Mouse (Mus musculus): Measurements from ENCODE around the gene Nfic. TPM values are rescaled to one million over a fixed set of nuclear protein-coding genes. Genes with fewer than 3 reads are reported as not detected.

Nfic gene
- polyA plus RNA-seq, 1 experiment from 2014 or later: 16.3 TPM

DNA sequence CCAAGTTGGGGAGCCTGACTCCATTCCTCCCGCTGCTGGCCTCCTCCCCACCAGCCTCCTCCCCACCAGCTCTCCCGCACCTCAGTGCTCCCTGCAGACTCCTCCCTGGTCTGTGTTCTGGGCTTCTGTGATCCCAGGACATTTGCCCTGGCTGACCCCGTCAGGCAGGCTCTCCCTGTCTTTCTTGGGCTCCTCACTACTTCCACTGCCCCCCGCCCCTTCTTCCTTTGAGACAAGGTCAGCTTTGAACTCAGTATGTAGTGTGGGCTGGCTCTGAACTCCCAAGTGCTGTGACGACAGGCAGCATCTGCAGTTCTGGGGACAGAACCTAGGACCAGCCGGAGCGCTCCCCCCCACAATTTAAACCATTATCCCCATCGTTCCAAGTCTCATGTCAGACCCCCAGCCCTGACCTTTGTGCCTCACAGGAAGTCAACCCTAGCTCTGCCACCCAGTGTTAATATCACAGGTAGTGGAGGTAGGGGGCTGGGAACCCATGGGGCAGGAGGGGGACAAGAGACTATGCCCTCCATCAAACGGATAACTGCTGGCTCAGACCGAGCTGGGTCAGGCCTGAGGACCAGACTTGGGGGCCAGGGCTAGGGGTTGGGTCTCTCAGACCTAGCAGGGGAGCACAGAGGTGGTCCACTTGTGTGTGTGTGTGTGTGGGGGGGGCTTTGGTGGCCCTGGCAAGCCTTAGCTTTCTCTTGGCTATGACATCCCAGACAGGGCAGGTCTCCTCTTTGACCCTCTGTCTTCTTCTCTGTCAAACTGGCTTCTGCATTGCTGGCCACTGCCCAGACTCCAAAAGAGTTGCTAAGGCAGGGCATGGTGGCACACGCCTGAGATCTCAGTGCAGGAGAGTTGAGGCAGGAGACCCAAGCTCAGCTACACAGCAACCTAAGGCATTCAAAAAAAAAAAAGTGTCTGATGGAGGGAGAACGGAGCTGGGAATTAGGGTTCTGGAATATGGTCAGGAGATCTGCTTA, 37.9 kb downstream of the Nfic start:
- 0 out of 2 replicates have a peak, but pooled peaks cover 6% of the 10 kb centered on the region for H3K36me3 ChIP-seq (replicated peaks)
- no peaks in the 10 kb centered on the region for H3K9me3 ChIP-seq
- peaks cover 15% of the 10 kb centered on the region for H3K27me3 ChIP-seq
- peak overlapping the region; percentile 64 for H3K4me2 ChIP-seq
- no peak for ATAC-seq (ENCODE audit: low FRiP score)
- peak overlapping the region; percentile 35 for H3K4me3 ChIP-seq (replicated peaks)
- H3K4me1 ChIP-seq: peaks cover 61% of the 10 kb centered on the region
- H3K27ac ChIP-seq: peak overlapping the region; percentile 80
- peak overlapping the region; percentile 65 for H3K9ac ChIP-seq
- WGBS: 44% methylated on average over 12 of the region's 12 CpGs

GRCm38 (mm10) chr10:81416581-81417226, 38.7 kb downstream of the Nfic start:
- WGBS: under 1% methylated on average over 17 of the region's 26 CpGs
- H3K27ac ChIP-seq: peak overlapping the region; percentile 80

GRCm38 (mm10) chr10:81415549-81416310, 39.7 kb downstream of the Nfic start:
- WGBS: 68% methylated on average over 17 of the region's 17 CpGs
- no peak for ATAC-seq (ENCODE audit: low FRiP score)
- no peak overlapping the region for H3K4me3 ChIP-seq (replicated peaks)
- peak overlapping the region; percentile 80 for H3K27ac ChIP-seq
- 0 out of 2 replicates have a peak, but pooled peaks cover 6% of the 10 kb centered on the region for H3K36me3 ChIP-seq (replicated peaks)
- H3K4me2 ChIP-seq: no peak overlapping the region
- H3K9me3 ChIP-seq: no peaks in the 10 kb centered on the region
- H3K27me3 ChIP-seq: peaks cover 11% of the 10 kb centered on the region
- H3K4me1 ChIP-seq: peaks cover 75% of the 10 kb centered on the region
- no peak overlapping the region for H3K9ac ChIP-seq

More at GRCm38 (mm10) chr10:81416581-81417226, 38.7 kb downstream of the Nfic start:
- H3K36me3 ChIP-seq (replicated peaks): 0 out of 2 replicates have a peak, but pooled peaks cover 6% of the 10 kb centered on the region
- peak; percentile 74 for ATAC-seq (ENCODE audit: low FRiP score)
- H3K27me3 ChIP-seq: peaks cover 11% of the 10 kb centered on the region; the same call in 1 of the 2 replicates
- H3K4me2 ChIP-seq: peak overlapping the region; percentile 64
- H3K4me3 ChIP-seq (replicated peaks): peak overlapping the region; percentile 35
- H3K9me3 ChIP-seq: no peaks in the 10 kb centered on the region
- peaks cover 68% of the 10 kb centered on the region for H3K4me1 ChIP-seq
- H3K9ac ChIP-seq: peak overlapping the region; percentile 65

- Histone ChIP-seq H3K36me3 (replicated peaks) (0 out of 2 replicates have a peak, but pooled peaks cover 4% of the 10 kb centered on the region), H3K9ac (no peak overlapping the region), H3K4me2 (no peak overlapping the region), H3K9me3 (no peaks in the 10 kb centered on the region), H3K27me3 (peaks cover 6% of the 10 kb centered on the region), H3K4me3 (replicated peaks) (no peak overlapping the region), H3K4me1 (peaks cover 79% of the 10 kb centered on the region), H3K27ac (0 out of 2 replicates have a peak overlapping the region, but pooled peaks have one; percentile 80)
- WGBS: 75% methylated on average over 5 of the region's 5 CpGs
- ATAC-seq (ENCODE audit: low FRiP score): no peak
These were observed 40.3 kb downstream of the Nfic start for GRCm38 (mm10) chr10:81415146-81415545.

GRCm38 (mm10) chr10:81414682-81415081, 40.8 kb downstream of the Nfic start:
- no peak for ATAC-seq (ENCODE audit: low FRiP score)
- no peak overlapping the region for H3K4me3 ChIP-seq (replicated peaks)
- H3K4me2 ChIP-seq: no peak overlapping the region
- peaks cover 5% of the 10 kb centered on the region; the same call in 1 of the 2 replicates for H3K27me3 ChIP-seq
- no peaks in the 10 kb centered on the region for H3K9me3 ChIP-seq
- peak overlapping the region; percentile 80; the same call in 1 of the 2 replicates for H3K27ac ChIP-seq
- no peaks in the 10 kb centered on the region for H3K36me3 ChIP-seq (replicated peaks)
- no peak overlapping the region for H3K9ac ChIP-seq
- peaks cover 84% of the 10 kb centered on the region for H3K4me1 ChIP-seq

- ATAC-seq (ENCODE audit: low FRiP score): peak; percentile 14; the same call in 1 of the 2 replicates
- Histone ChIP-seq H3K36me3 (replicated peaks) (no peaks in the 10 kb centered on the region), H3K4me2 (peak overlapping the region; percentile 35), H3K9ac (no peak overlapping the region), H3K27me3 (peaks cover 8% of the 10 kb centered on the region), H3K4me1 (peaks cover 90% of the 10 kb centered on the region), H3K9me3 (no peaks in the 10 kb centered on the region), H3K4me3 (replicated peaks) (0 out of 2 replicates have a peak overlapping the region, but pooled peaks have one; percentile 5), H3K27ac (peak overlapping the region; percentile 80; the same call in 1 of the 2 replicates)
- 28% methylated on average over 26 of the region's 26 CpGs for WGBS
These were observed 41.8 kb downstream of the Nfic start for GRCm38 (mm10) chr10:81413310-81414261.

DNA sequence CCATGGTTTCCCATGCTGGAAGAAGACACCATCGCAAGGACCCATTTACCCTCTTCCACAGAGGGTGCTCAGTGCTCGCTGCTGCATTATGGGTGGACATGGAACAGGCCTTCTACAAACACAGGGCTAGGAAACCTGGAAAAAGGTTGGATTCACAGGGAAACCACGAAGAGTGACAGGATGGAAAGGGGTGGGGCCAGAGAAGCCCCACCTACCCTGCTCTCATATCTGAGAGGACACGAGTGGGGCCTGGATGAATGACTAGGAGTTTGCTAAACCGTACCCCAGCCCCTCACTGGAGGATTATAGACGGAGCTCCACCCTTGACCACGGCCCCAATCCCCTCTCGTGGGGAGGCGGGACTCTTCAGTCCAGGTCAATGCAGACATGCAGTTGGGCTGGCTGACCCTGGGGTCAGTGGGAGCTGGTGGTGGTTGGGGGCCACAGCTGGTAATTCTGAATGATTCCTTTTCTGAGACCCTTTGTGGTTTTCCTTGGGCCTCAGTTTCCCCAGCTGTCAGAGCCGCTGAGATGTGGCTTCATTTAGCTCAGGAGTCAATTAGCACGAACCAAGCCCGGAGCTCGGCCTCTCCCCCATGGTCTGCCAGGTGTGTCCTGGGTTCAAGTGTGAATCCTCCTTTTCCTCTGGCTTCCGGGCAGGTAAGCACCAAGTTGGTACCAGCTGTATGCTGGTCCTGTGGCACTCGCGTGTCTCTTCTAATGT, 42.7 kb downstream of the Nfic start:
- WGBS: 77% methylated on average over 16 of the region's 16 CpGs
- H3K4me1 ChIP-seq: peaks cover 90% of the 10 kb centered on the region
- H3K9me3 ChIP-seq: no peaks in the 10 kb centered on the region
- no peak overlapping the region for H3K4me3 ChIP-seq (replicated peaks)
- no peak for ATAC-seq (ENCODE audit: low FRiP score)
- peak overlapping the region; percentile 71 for H3K27ac ChIP-seq
- no peak overlapping the region for H3K9ac ChIP-seq
- H3K36me3 ChIP-seq (replicated peaks): no peaks in the 10 kb centered on the region
- H3K27me3 ChIP-seq: peaks cover 13% of the 10 kb centered on the region
- no peak overlapping the region for H3K4me2 ChIP-seq

- H3K27me3 ChIP-seq: peaks cover 23% of the 10 kb centered on the region
- peaks cover 4% of the 10 kb centered on the region; the same call in 1 of the 2 replicates for H3K36me3 ChIP-seq (replicated peaks)
- no peaks in the 10 kb centered on the region for H3K9me3 ChIP-seq
- 77% methylated on average over 18 of the region's 18 CpGs for WGBS
- no peak for ATAC-seq (ENCODE audit: low FRiP score)
- no peak overlapping the region for H3K4me3 ChIP-seq (replicated peaks)
- peaks cover 90% of the 10 kb centered on the region for H3K4me1 ChIP-seq
- no peak overlapping the region; the same call in 1 of the 2 replicates for H3K9ac ChIP-seq
- no peak overlapping the region for H3K4me2 ChIP-seq
- H3K27ac ChIP-seq: peak overlapping the region; percentile 71
These were observed 43.7 kb downstream of the Nfic start for GRCm38 (mm10) chr10:81411471-81412400.

GRCm38 (mm10) chr10:81410981-81411380, 44.5 kb downstream of the Nfic start:
- Histone ChIP-seq H3K9me3 (no peaks in the 10 kb centered on the region), H3K9ac (no peak overlapping the region), H3K4me1 (peaks cover 88% of the 10 kb centered on the region), H3K4me3 (replicated peaks) (no peak overlapping the region), H3K27me3 (peaks cover 30% of the 10 kb centered on the region), H3K36me3 (replicated peaks) (peaks cover 9% of the 10 kb centered on the region), H3K4me2 (no peak overlapping the region), H3K27ac (peak overlapping the region; percentile 71; the same call in 1 of the 2 replicates)
- 83% methylated on average over 9 of the region's 9 CpGs for WGBS
- ATAC-seq (ENCODE audit: low FRiP score): no peak

GRCm38 (mm10) chr10:81410350-81410749, 45.1 kb downstream of the Nfic start:
- Histone ChIP-seq H3K9ac (no peak overlapping the region), H3K4me2 (no peak overlapping the region)

More at GRCm38 (mm10) chr10:81410350-81410749, 45.1 kb downstream of the Nfic start:
- no peak for ATAC-seq (ENCODE audit: low FRiP score)
- peaks cover 82% of the 10 kb centered on the region for H3K4me1 ChIP-seq
- peaks cover 15% of the 10 kb centered on the region for H3K36me3 ChIP-seq (replicated peaks)
- no peak overlapping the region for H3K4me3 ChIP-seq (replicated peaks)
- no peaks in the 10 kb centered on the region for H3K9me3 ChIP-seq
- H3K27ac ChIP-seq: no peak overlapping the region
- 67% methylated on average over 4 of the region's 4 CpGs for WGBS
- peaks cover 37% of the 10 kb centered on the region for H3K27me3 ChIP-seq
